Mouse (Mus musculus) heart, adult 2 months (tissue): Measurements from ENCODE around the gene Suclg1. TPM values are rescaled to one million over a fixed set of nuclear protein-coding genes. Genes with fewer than 3 reads are reported as not detected.

Source experiments
- DNase-seq, 2 experiments: peaks; one replicate each; pipeline ENCODE4 v3.0.0; 2021
- H3K27ac ChIP-seq: fragments of 200-600 bp; 2 replicates; pipeline ENCODE4 v1.8.1; 2022
- H3K27me3 ChIP-seq: fragments of 200-500 bp; 2 replicates; pipeline ENCODE4 v1.6.1; 2012; ENCODE audit warnings: mild to moderate bottlenecking, low read length, inconsistent platforms, mixed read lengths; ENCODE audit not compliant: control insufficient read depth, insufficient read depth
- H3K36me3 ChIP-seq: fragments of 200-500 bp; 2 replicates; pipeline ENCODE4 v1.6.1; 2012; ENCODE audit warnings: low read length, inconsistent platforms; ENCODE audit not compliant: control insufficient read depth, insufficient read depth
- H3K4me1 ChIP-seq: fragments of 200-500 bp; 2 replicates; pipeline ENCODE4 v1.6.1; 2011; ENCODE audit warnings: low read length; ENCODE audit not compliant: control insufficient read depth, insufficient read depth
- H3K4me3 ChIP-seq: fragments of 200-600 bp; 2 replicates; pipeline ENCODE4 v1.8.1; 2022
- H3K79me2 ChIP-seq: fragments of 200-500 bp; replicated peaks from 2 replicates; pipeline ENCODE4 v1.6.1; 2012; ENCODE audit warnings: mild to moderate bottlenecking, inconsistent platforms, low read length, moderate library complexity, mixed read lengths; ENCODE audit not compliant: control insufficient read depth, insufficient read depth
- H3K9ac ChIP-seq: fragments of 200-500 bp; 2 replicates; pipeline ENCODE4 v1.6.1; 2012; ENCODE audit warnings: low read depth, mild to moderate bottlenecking, control low read depth, inconsistent platforms, low read length, mixed read lengths
- CTCF ChIP-seq: fragments of 200-600 bp; IDR thresholded peaks from 2 replicates; pipeline ENCODE4 v1.8.1; 2022; ENCODE audit warnings: antibody characterized with exemption, mild to moderate bottlenecking, moderate library complexity
- WGBS: fragments of 180-500 bp; shearing (Covaris S2); methylation state at CpG from one replicate; pipeline ENCODE4 v1.1.7; 2018; 5-methylcytosine and 5-hydroxymethylcytosine counted together
- intact Hi-C: fragments of 180-260 bp; cut with DNase I; formaldehyde crosslinking; loops from one replicate; pipeline ENCODE4 v1.15.1; 2025
- polyA plus RNA-seq: library from polyadenylated mRNA; depleted of rRNA; stranded (reverse); fragments of >200 nt; gene quantifications from 2 replicates; pipeline ENCODE4 v1.2.3, GENCODE M21; 2012; rRNA removed
- total RNA-seq, 2 experiments: library from RNA; stranded (reverse); gene quantifications; 2 replicates each; pipeline ENCODE4 v1.2.3; 2021

The Suclg1 gene
- total and polyA plus RNA-seq, 3 experiments: 312 to 531 (median 461) TPM

DNA sequence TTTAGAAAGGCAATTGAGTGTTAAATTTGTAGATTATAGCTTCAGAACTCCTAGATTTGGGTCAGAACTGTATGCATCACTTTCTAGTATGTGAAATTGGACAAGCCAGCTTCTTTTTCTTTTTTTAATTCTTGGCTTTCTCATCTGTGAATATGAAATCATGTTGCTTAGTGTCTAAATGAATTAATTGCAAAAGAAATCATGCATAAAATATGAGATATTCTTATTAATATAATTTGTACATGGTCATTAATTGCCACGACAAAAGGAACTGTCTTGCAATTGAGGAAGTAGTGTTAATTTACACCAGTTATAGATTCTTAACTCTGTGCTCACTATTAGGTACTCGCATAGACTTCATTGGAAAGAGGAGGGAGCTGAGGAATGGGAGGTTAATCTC lies 74.1 kb downstream of the Suclg1 start:
- H3K4me1 ChIP-seq: no peaks in the 10 kb centered on the region
- DNase-seq: no peak
- H3K79me2 ChIP-seq: no peaks in the 10 kb centered on the region
- WGBS: 75% methylated on average over 2 of the region's 2 CpGs
- intact Hi-C loops: no loop called here
- no peaks in the 10 kb centered on the region for H3K27me3 ChIP-seq
- no peak for TF ChIP-seq CTCF
- H3K27ac ChIP-seq: no peak overlapping the region
- no peak overlapping the region for H3K9ac ChIP-seq
- H3K4me3 ChIP-seq: no peak overlapping the region
- no peaks in the 10 kb centered on the region for H3K36me3 ChIP-seq

Other genes with a start within 250 kb of the Suclg1 start
- under 1 TPM; 0.05 to 0.07 TPM for gene Dnah6, start 26.7 kb upstream of the Suclg1 start, total RNA-seq
- 0.09 and 0.27 TPM in 2 replicates for gene Dnah6, start 26.7 kb upstream of the Suclg1 start, polyA plus RNA-seq
- not detected for gene 4931417E11Rik, start 221.3 kb downstream of the Suclg1 start, total RNA-seq
- not detected in 2 replicates for gene 4931417E11Rik, start 221.3 kb downstream of the Suclg1 start, polyA plus RNA-seq